Mouse (Mus musculus): ENCODE measurements around the gene Cfap97d2. TPM values are rescaled to one million over a fixed set of nuclear protein-coding genes. Genes with fewer than 3 reads are reported as not detected.

Cfap97d2 gene
- total RNA-seq, 2 experiments from 2014 or later: 0.26 TPM; not detected in 1

DNA sequence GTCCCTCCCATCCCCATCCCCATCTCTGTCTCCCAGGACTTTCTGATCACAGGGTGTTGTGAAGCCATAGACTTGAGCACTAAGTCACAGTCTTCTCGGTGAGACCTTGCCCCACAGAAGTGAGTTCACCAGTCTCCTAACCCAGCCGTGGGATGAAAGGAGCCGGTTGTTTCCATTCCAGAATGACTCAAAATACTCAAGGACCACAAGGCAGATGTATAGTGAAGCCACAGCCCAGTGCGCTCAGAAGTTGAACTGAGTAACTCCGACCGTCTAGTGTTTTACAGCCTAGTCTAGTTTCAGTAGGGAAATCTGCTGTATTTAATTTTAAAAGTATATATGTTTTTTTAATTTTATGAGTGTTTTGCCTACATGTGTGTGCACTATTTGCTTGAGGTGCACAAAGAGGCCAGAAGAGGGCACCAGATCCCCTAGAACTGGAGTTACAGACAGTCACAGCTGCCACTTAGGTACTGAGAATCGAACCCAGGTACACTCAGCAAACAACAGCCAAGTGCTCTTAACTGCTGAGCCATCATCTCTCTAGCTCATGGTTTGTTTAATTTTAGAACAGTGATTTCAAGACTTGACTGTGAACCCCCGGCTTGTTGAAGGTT, 18.5 kb upstream of the Cfap97d2 start:
- DNase-seq: peak in 1 of 2 experiments; percentile 11

DNA sequence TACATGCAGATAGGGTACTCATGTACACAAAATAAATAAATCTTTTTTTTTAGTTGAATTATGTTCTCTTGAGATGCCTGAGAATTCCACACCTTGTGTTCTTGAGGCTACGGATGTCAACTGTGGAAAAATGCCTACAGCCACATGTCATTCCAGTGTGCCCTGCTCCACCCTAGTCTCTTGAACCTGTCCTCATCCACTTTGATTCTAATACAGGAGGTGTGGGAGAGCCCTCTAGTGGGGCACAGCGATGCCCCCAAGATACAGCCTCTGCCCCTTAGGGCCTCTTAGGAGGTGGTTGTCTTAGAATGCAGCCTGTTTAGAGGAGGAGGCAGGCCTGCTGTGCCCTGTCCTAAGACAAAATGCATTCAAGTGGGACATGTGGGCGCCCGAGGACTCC, 17.7 kb upstream of the Cfap97d2 start:
- peak in 1 of 2 experiments; percentile 29 for DNase-seq

- peak; percentile 75 to 84 for DNase-seq
Measured at GRCm38 (mm10) chr8:13688461-13688860, 17.2 kb upstream of the Cfap97d2 start.

GRCm38 (mm10) chr8:13689331-13689730, 16.4 kb upstream of the Cfap97d2 start:
- peak in 1 of 2 experiments; percentile 2 for DNase-seq

GRCm38 (mm10) chr8:13692302-13693066, 13.2 kb upstream of the Cfap97d2 start:
- no peak for DNase-seq

DNA sequence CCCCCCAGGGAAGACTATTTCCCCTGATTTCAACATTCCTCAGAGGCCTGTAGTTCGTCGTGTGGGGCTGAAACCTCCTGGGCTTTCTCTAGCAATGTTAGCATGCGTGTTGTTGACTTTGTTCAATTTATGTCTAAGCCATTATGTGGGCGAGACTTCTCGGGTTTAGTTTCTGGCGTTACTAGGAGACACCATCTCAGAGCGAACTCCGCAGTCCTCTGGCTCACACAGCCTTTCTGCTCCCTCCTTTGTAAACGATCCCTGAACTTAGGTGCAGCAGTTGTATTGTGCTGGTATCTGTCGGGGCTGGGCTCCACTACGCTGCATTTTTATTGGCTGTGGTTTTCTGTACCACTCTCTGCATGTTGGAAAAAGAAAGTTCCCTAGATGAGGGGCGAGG, 11.0 kb upstream of the Cfap97d2 start:
- no peak for DNase-seq

DNA sequence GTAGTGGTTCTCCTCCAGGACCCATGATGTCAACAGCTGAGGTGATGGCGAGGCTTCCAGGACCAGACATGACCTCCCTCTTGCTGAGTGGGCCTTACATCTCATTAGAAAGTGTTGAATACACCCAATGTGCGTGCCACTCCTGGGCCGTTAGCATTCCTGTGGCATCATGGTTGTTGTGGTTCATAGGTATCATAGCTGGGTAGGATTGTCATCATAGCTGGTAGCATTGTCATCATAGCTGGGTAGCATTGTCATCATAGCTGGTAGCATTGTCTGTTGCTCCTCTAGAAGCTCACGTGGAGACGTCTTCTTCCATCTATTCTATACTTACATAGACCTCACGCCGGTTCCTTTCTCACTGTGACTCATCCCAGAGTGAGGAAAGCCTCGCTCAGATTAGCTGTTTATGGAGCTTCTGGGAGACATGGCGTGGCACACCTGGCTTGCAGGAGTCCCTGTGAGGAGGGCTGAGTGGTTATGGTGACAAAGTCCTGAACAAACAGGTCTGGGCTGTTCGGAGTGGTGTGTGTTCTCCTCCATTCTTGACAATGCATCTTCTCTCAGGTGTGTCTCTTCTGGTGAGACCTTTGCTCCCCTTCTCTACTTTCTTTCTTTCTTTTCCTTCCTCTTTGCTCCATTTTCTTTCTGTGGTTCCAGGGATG, 10.4 kb upstream of the Cfap97d2 start:
- no peak for DNase-seq

- DNase-seq: peak in 1 of 2 experiments; percentile 5
Measured at GRCm38 (mm10) chr8:13696157-13696556, 9.5 kb upstream of the Cfap97d2 start.

- DNase-seq: no peak
Measured at GRCm38 (mm10) chr8:13697196-13697595, 8.5 kb upstream of the Cfap97d2 start.

GRCm38 (mm10) chr8:13697681-13698080, 8.0 kb upstream of the Cfap97d2 start:
- DNase-seq: peak; percentile 46 to 66

- no peak for DNase-seq
Measured at GRCm38 (mm10) chr8:13698281-13698680, 7.4 kb upstream of the Cfap97d2 start.

DNA sequence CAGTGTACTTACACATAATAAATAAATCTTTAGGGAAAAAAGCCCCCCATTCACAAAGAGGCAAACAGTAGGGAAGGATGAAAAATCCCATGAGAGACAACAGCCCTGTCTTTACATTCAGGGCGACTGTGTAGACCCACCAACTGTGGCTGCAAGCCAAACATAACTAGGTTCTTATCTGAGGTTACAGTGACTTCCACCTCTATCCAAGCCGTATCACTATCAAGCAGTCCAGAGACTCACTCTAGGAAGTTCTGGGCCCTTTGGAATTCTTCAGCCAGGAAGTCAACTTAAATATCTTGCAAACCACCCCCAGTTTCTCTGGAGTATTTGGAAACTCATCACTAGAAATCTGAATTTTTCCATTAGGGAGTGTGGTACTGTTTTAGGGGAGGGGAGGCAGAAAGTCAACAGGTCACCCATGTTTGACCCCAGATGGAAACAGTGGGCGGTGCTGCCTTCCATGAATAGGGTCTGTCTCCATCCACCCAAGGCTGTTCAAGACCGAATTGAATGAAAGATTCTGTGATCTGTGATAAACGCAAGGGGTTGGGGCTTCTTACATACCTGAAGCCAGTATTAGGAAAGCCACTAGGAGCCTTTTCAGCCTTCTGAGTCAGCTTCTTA, 6.3 kb upstream of the Cfap97d2 start:
- DNase-seq: peak in 1 of 2 experiments; percentile 7

GRCm38 (mm10) chr8:13702755-13703154, 2.9 kb upstream of the Cfap97d2 start:
- no peak for DNase-seq

- no peak for DNase-seq
Measured at GRCm38 (mm10) chr8:13703756-13704155, 1.9 kb upstream of the Cfap97d2 start.

- no peak for DNase-seq
Measured at GRCm38 (mm10) chr8:13704301-13704700, 1.4 kb upstream of the Cfap97d2 start.

DNA sequence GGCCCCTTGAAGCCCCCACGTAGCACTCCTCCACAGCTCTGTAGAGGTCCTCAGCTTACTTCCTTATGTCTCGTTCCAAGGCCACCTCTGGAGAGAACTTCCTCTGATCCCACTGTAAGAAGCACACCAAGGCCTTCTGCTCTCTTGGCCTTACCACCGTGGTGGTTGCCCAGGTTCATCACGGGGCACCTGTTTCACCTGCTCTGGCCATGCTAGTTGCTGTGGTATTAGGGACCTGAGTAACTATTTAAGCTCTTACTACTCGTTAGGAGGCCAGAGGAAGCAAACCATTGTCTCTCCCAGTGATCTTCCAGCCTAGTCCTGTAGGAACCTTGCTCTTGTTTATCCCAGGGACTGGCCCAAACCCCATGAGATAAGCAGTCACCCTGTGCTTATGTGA, 1.2 kb downstream of the Cfap97d2 start:
- no peak for DNase-seq

- no peak for DNase-seq
Measured at GRCm38 (mm10) chr8:13708514-13708913, 2.8 kb downstream of the Cfap97d2 start.

GRCm38 (mm10) chr8:13718980-13719379, 13.3 kb downstream of the Cfap97d2 start:
- DNase-seq: no peak

GRCm38 (mm10) chr8:13725722-13726121, 20.0 kb downstream of the Cfap97d2 start:
- DNase-seq: peak; percentile 31 to 79

- no peak for DNase-seq
Measured at GRCm38 (mm10) chr8:13727469-13728094, 21.9 kb downstream of the Cfap97d2 start.

DNA sequence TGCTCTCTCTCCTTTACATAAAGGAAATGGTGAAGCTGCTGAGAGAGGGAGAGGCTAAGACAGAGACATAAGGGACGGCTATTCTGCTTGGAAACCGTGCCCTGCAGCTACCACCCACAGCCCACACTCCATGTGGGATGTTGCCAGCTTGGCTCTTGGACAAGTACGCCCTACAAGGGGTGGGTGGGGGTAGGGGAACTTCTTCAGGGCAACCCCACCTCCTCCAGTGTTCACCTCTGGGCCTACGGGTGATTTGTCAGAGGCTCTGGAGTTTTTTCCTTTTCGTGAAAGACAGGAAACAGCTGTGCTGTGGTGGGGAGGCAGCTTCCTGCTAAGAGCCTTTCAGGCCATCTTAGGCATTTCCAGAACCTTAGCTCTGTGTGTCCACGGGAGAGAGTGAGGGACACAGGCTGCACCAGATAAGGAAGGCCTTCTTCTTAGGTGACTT, 34.7 kb downstream of the Cfap97d2 start:
- DNase-seq: peak; percentile 58 to 73

Measured in heart, adult 18-20 months (tissue).